Mouse (Mus musculus) T-cell, adult 2 months (primary cell): Measurements from ENCODE around the gene Olfr1277.

ENCODE experiments used
- DNase-seq: peaks from one replicate; pipeline ENCODE4 v3.0.0; 2022; ENCODE audit warnings: low spot score

Gene Olfr1277

DNA sequence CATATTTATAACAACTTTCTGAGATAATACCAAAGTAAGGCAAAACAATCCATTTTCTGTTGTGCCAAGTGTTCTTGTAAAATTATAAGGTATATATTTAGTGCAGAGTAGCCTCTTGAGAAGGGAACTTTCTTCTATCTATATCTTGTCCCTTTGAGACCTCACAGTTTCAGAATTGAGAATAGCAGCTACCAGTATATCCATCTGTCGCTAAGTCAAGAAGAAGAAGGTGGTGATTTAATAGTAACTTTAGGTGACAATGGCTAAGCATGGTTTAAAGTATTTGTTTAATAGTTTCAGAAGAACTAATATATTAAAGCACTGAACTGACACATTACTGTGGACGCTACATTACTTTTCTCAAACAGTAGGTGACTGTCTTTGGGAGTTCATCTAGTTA, at the start of gene Olfr1277:
Gene Olfr1277, minus strand, starts transcription at position 101 of the 400 bp plus-strand sequence.
- no peak for DNase-seq

- DNase-seq, result no peak
These were observed 39.8 kb upstream of the Olfr1277 start, which contains the start of gene Olfr1280 for GRCm38 (mm10) chr2:111313717-111314116. TSS of gene Olfr1280 (plus strand) at chr2:111314017.

DNA sequence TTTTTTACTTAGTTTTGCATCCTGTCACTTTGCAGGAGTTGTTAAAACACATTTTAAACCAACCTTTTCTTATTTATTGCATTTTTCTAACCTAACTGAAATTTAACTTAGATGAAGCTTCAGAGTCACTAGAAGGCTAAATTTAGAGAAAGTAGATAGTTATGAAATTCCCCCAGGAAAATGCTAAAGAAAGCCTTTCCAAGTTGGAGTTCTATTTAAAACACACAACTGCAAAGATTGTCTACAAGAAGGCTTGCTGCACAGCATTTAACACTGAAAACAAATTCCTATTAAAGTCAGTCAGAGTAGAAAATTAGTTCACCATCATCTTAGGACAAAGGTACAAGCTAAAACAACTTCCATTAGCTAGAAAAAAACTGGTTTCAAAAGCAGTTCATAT, 26.5 kb upstream of the Olfr1277 start, which contains the start of gene Olfr1279:
Gene Olfr1279, plus strand, starts transcription at position 262 of the 400 bp plus-strand sequence.
- no peak for DNase-seq

DNA sequence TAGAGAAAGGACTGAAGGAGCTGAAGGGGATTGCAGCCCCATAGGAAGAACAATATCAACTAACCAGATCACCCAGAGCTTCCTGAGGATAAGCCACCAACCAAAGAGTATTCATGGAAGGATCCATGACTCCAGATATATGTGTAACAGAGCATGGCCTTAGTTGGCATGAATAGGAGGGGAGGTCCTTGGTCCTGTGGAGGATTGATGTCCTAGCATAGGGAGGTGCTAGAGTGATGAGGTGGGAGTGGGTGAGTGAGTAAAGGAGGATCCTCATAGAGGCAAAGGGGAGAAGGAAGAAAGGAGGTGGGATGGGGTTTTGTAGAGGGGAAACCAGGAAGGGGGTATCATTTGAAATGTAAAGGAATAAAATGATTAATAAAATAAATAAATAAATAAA, 24.6 kb upstream of the Olfr1277 start:
- DNase-seq, result no peak

GRCm38 (mm10) chr2:111289836-111290235, 15.9 kb upstream of the Olfr1277 start, which contains the start of gene Olfr1278:
TSS of gene Olfr1278 (plus strand) at chr2:111290136.
- DNase-seq, result no peak

GRCm38 (mm10) chr2:111254216-111254615, 19.7 kb downstream of the Olfr1277 start, which contains the start of gene Olfr1276:
TSS of gene Olfr1276 (plus strand) at chr2:111254516.
- DNase-seq, result no peak

GRCm38 (mm10) chr2:111235186-111235585, 38.7 kb downstream of the Olfr1277 start, which contains the start of gene Olfr1275:
TSS of gene Olfr1275 (minus strand) at chr2:111235286.
- DNase-seq, result no peak

DNA sequence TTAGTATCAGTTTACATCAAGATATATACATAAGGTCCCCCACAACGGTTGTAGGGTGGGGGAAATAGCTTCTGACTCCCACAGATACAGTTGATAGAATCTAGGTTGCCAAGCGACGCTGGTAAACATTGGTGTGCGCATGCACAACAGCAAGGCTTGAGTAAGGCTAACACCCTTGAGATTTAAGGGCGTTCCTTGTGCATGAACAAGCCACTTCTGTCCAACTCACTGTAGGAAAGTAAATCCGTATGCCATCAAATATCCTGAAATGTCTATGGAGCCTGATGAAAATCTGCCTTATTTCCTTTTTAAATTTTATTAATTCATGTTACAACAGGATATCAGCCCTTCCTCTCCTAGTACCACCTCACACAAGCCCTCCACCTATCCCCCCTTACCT, 44.4 kb downstream of the Olfr1277 start, which contains the start of gene 4930430A15Rik:
Gene 4930430A15Rik, minus strand, starts transcription at position 101 of the 400 bp plus-strand sequence.
- DNase-seq, result no peak
